Mouse (Mus musculus): ENCODE data around the gene Rab4a.

GRCm38 (mm10) chr8:123794766-123795165 is 11.0 kb upstream of the Rab4a start:
- TF ChIP-seq CTCF (IDR thresholded peaks at IDR 0.05; ENCODE audit: insufficient read depth, low read length) (no peak), POLR2A (IDR thresholded peaks at IDR 0.05; ENCODE audit: borderline replicate concordance, extremely low read depth, low read depth, low read length) (no peak)

All from lung, adult 2 months (tissue).